Mouse (Mus musculus) urinary bladder, postnatal 10 days (tissue): ENCODE data around the gene Phospho2.

Experiments used
- DNase-seq: peaks from one replicate; pipeline ENCODE4 v3.0.0; 2022; ENCODE audit warnings: low spot score

Gene Phospho2

DNA sequence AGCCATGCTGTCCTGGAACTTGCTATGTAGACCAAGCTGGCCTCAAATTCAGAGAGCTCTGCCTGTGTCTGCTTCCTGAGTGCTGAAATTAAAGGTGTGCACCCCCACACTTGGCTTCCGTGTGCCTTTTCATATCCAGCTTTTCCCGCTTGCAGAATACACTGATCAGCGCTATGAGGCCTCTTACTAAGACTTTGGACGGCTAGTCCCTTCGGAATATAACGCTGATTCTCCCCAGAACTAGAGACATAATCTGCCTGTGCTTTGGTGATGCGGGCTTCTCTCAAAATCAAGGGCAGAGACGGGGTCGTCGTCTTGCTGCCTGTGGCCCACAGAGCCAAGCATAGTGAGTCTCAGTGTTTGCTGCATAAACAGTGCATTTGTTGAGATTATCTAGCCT, 36.5 kb downstream of the Phospho2 start:
- DNase-seq, result no peak

GRCm38 (mm10) chr2:69826380-69826779, 37.0 kb downstream of the Phospho2 start:
- no peak for DNase-seq

DNA sequence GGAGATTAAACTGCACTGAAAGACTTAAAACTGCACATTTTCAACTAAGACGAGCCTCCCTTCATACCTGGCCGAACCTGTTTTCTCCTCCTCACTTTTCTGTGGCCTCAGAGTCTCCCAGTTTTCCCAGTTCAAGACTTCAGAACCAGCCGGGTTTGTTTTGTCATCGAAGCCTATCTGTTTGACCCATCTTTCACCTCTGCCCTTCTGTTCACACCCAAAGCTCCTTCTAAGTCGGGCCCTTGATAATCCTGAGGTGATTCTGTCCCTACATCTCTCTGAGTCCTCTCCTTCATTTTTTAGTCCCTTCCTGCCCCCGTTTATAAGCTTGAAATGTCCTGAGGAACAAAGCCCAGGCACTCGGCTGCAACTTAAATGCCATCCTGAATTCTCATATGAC, 38.6 kb downstream of the Phospho2 start:
- DNase-seq, result no peak

GRCm38 (mm10) chr2:69829680-69830079, 40.3 kb downstream of the Phospho2 start:
- no peak for DNase-seq

GRCm38 (mm10) chr2:69830116-69830515, 40.7 kb downstream of the Phospho2 start:
- no peak for DNase-seq

GRCm38 (mm10) chr2:69837244-69837967, 48.0 kb downstream of the Phospho2 start:
- DNase-seq, result no peak

DNA sequence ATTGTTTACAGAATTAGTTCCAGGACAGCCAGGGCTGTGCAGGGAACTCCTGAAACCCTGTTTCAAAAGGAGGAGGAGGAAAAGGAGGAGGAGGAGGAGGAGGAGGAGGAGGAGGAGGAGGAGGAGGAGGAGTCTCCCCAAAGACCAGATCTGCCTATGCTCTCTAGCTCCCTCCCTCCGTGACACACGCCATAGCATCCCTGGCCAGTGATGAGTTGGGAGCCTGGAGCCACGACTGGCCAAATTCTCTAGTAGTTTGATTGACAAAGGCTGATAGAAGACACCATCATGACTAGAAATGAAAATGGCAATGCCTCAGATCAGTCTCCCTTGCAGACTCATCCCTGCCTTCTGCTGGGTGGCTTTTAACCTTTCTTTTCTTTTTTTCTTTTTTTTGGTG, 48.6 kb downstream of the Phospho2 start:
- no peak for DNase-seq

- no peak for DNase-seq
Observed at GRCm38 (mm10) chr2:69838707-69839106, 49.3 kb downstream of the Phospho2 start.

DNA sequence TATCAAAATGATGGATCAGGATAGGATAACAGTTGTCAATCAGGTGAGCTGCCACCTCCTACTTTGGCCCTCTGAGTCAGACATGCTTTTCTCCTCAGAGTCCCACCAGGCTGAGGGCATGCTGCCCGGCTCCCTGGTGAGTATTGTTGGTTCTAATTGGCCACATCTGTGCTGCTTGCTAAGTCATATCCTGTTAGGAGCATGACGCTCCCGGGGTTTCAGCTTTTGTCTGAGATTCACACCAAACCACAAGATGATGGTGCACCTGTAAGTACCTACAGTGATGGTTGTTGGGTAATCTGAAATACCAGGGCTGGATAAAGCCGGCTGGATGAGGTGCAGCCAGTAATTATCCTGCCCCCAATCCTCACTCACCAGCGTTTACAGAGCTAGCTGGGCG, 50.8 kb downstream of the Phospho2 start:
- DNase-seq, result no peak

GRCm38 (mm10) chr2:69849215-69849614, 59.8 kb downstream of the Phospho2 start:
- no peak for DNase-seq
